Mouse (Mus musculus) small intestine, adult 10 weeks (tissue): ENCODE results near the gene Ccpg1os. TPM values are rescaled to one million over a fixed set of nuclear protein-coding genes. Genes with fewer than 3 reads are reported as not detected.

Source experiments
- polyA plus RNA-seq: library from polyadenylated mRNA; stranded (reverse); fragments of 350-450 nt; fragmentation: Illumina TruSeq; extraction: RNeasy Lipid Tissue Mini Kit (QIAGEN cat#74804); gene quantifications from one replicate; pipeline ENCODE4 v1.2.3, GENCODE M21; 2014; ENCODE audit warnings: low replicate concordance

Ccpg1os gene
- 8.4 TPM for polyA plus RNA-seq

DNA sequence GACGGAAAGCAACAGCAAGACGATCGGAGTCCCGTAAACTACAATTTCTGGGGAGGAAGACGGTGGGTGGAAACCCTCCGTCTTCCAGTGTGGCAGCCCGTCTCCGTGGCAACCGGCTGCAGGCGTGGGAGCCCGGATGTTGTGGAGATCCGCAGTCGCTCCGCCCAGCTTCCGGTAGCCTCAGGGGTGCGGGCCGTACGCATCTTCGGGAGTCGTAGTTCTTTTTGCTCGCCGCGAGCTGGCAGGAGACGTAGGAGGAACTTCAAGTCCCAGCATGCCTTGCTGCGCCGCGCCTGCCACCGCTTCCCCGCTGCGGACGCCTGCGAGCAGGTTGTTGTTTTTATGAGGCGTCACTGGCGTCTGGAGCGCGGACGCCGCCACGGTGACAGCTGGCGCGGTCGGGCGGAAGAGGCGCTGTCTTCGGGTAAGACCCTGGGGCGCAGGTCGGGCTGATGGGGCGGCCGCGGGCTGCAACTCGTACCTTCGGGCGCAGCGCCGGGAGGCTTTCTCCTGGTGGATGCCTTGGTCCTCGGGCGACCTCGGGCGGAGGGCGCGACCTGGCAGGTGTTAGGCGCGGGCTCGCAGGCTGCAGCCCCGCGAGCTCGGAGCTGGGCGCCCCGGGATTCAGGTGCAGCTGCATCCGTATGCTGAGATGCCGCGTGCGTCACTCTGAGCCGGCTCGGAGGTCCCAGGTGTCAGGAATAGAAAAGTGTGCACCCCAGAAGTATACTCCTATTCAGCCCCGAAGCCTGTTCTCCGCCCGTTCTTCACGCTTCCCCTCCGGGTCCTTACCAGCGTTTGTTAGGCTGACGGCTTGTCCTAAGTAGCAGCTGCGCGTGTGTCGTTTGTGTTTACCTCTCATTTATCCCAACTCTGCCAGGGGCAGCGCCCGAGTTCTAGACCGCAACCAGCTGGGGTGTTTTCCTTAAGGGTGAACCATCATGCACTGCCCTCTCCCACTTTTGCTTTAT lies at the start of gene Ccpg1os, which contains the start of gene Ccpg1:
Gene Ccpg1os, minus strand, starts transcription at position 133 of the 971 bp plus-strand sequence.
Gene Ccpg1, plus strand, starts transcription at position 180 of the 971 bp plus-strand sequence.

DNA sequence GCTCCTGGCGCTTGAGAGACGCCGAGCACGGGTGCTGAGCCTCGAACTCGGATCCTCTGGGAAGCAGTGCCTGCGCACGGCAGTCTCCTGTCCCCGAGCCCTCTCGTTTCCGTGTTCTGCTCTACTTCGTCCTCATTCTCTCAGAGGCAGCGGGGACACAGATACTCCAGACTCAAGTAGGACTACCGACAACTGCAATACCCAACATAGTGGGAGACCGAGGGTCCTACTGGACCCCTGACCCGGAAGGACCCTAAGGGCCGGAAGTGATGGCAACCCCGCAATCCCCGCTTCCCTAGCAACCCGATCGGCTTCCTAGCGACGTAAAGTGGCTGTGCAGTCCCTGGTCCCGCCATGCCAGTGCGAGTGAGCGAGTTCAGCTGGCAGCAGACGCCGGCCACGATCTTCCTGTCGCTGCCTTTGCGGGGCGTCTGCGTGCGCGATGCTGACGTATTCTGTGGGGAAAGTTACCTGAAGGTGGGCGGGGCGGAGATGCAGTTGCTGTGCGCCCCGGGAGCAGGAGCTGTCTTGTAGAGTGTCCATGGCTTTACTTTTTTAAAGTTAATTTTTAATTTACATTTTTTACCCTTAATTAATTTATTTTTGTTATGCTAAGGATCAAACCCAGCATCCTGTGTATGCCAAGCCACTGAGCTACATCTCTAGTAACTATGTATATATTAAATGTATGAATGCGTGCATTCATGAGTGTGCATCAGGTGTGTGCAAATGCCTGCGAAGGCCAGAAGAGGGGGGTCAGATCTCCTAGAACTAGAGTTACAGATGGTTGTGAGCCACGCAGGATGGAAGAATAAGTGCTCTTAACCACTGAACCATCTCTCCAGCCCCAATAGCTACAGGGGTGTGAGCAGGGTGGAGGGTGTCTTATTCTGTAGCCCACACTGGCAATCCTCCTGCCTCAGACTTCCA lies 26.4 kb downstream of the Ccpg1os start, which contains the start of the genes Dyx1c1 and Gm44503:
Gene Dyx1c1, plus strand, starts transcription at position 265 of the 930 bp plus-strand sequence.
Gene Gm44503, plus strand, starts transcription at position 332 of the 930 bp plus-strand sequence.

Other genes with a start within 250 kb of the Ccpg1os start
- gene Prtg, start 178.5 kb downstream of the Ccpg1os start, polyA plus RNA-seq = 0.19 TPM
- 0.82 TPM for gene Pygo1, start 59.7 kb downstream of the Ccpg1os start, polyA plus RNA-seq
- gene Dyx1c1, start 26.6 kb downstream of the Ccpg1os start, polyA plus RNA-seq = not detected
- not detected for gene Gm44503, start 26.5 kb downstream of the Ccpg1os start, polyA plus RNA-seq
- gene Ccpg1, start within 50 bp of the Ccpg1os start, polyA plus RNA-seq = 57.4 TPM
- gene Pigb, start 55.0 kb upstream of the Ccpg1os start, polyA plus RNA-seq = 5.1 TPM
- 18.5 TPM for gene Rab27a, start 59.5 kb upstream of the Ccpg1os start, polyA plus RNA-seq
- gene Khdc3, start 116.5 kb upstream of the Ccpg1os start, polyA plus RNA-seq = not detected
- gene Gm20509, start 117.1 kb upstream of the Ccpg1os start, polyA plus RNA-seq = not detected
- 35.5 TPM for gene Rsl24d1, start 128.0 kb upstream of the Ccpg1os start, polyA plus RNA-seq